Mouse (Mus musculus) gastrocnemius, postnatal 4 days (tissue): Measurements from ENCODE around the gene Nup88. TPM values are rescaled to one million over a fixed set of nuclear protein-coding genes. Genes with fewer than 3 reads are reported as not detected.

Experiments
- DNase-seq, 2 experiments: peaks; one replicate each; pipeline ENCODE4 v3.0.0; 2021 to 2022; ENCODE audit warnings: low spot score in 2 of 2, mixed read lengths in 2 of 2
- long read RNA-seq, 2 experiments: library from polyadenylated mRNA; stranded (forward); transcript quantifications; one replicate each; pipeline ENCODE4 v2.0.0; 2021
- total RNA-seq, 2 experiments: library from RNA; stranded (reverse); gene quantifications; 2 replicates each; pipeline ENCODE4 v1.2.3; 2021

The Nup88 gene
- total RNA-seq, result 10 to 100 TPM; 65.5 to 79.2 TPM
- long read RNA-seq, experiment 1, transcript Nup88-203 (17 exons, 2,453 nt), result minor isoform, 31 of 90 reads
- long read RNA-seq, experiment 1, transcript Nup88-202 (17 exons, 2,389 nt), result major isoform, 42 of 90 reads
- long read RNA-seq, experiment 1, partial matches to known transcripts, result 4 of 90 reads
- long read RNA-seq, experiment 1, other reads (novel, unspliced or antisense), result 12 of 90 reads
- long read RNA-seq, experiment 2, transcript Nup88-203 (17 exons, 2,453 nt), result minor isoform, 34 of 108 reads
- long read RNA-seq, experiment 2, transcript Nup88-202 (17 exons, 2,389 nt), result major isoform, 50 of 108 reads
- long read RNA-seq, experiment 2, partial matches to known transcripts, result 8 of 108 reads
- long read RNA-seq, experiment 2, other reads (novel, unspliced or antisense), result 16 of 108 reads

GRCm38 (mm10) chr11:70969821-70970559 lies at the start of gene Nup88, which contains the start of gene Rpain:
TSS of gene Nup88 (minus strand) at chr11:70969973.
TSS of gene Rpain (plus strand) at chr11:70970213.
- DNase-seq, result peak; percentile 80 to 91

- DNase-seq, result no peak
Measured at GRCm38 (mm10) chr11:71018416-71019200, 48.8 kb upstream of the Nup88 start.

DNA sequence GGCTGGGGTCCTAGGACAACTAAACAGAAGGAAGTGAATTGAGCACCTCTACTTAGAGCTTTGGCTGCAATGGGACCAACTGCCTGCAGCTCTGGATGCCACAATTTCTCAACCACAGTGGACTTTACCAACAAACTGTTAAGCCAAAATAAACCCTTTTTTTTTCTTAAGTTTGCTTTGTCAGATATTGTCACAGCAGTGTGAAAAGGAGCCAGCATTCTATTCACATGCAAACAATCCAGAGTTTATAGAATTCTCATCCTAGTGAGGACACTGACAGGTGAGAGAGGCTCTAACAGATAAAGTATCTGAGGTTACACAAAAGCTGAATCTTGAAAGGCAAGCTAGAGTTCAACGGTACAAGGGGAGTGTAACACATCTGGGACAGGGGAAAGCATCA lies 47.3 kb upstream of the Nup88 start:
- no peak for DNase-seq

DNA sequence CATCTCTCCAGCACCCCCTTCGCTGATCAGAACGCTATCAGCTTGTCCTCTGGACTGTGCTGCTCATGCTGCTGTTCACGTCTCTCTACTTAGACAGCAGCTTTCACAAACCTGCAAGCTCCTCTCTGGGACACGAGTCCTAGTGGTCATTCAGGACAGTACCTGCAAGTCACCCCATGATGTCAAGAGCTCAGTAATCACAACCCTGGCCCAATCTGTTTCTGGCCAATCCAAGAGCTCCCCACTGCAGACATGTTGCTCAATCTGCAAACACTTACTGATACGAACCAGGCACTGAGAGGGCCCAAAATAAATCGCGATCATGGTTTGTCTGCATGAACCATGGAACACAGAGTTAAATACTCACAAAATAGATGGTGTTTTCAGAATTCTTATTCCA lies 43.0 kb upstream of the Nup88 start:
- DNase-seq, result no peak

DNA sequence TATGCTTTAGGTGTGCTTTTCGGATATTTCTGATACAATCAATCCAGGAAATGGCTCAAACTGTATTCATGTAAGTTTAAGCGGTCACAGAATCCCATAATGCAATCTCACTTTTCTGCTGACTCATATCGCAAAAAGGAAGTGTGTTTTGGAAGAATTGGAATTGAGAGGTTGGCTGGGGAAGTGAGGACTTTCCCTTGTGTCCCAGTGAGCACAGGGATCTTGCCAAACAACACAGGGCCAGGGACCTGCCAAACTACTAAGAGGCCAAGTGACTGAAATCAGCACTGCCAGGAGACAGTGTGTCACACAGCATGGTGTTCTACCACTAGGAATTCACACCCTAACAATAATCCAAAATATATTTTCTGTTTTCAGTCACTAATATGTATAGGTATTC lies 38.5 kb upstream of the Nup88 start:
- no peak for DNase-seq

DNA sequence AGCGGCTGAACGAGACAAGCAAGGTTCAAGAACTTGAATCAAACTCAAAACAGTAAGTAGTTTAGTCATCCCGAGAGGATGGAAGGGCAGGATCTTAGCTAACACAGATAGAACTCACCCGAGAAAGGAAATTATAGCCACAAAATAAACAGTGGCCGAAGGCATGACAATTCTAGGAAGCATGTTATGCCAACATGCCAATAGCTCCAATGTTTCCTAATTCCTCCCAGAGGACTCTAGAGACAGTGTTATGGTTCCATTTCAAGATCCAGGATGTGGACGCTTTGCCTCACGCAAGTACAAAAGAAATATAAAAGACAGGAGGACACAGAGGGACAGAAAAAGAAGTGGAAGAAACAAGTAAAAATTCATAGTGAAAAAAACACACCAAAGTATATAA lies 38.1 kb upstream of the Nup88 start:
- DNase-seq, result no peak

DNA sequence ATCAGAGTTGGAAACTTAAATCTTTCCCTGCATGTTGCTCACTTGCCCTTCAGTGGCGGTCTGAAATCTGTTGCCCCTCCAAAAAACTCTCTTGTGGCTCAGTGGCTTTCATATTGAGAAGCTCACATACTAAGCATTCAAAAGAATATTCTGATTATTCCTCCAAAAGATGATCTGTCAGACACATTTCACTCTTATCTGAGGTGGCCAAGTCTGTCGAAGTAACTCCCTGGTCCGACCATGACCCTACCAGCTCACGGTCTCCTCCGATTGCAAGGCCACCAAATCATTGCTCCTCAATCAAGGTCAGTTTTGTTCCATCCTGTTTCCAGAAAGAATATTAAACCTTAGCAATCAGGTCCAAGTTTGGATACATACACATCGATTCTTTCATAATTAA lies 37.3 kb upstream of the Nup88 start:
- no peak for DNase-seq

DNA sequence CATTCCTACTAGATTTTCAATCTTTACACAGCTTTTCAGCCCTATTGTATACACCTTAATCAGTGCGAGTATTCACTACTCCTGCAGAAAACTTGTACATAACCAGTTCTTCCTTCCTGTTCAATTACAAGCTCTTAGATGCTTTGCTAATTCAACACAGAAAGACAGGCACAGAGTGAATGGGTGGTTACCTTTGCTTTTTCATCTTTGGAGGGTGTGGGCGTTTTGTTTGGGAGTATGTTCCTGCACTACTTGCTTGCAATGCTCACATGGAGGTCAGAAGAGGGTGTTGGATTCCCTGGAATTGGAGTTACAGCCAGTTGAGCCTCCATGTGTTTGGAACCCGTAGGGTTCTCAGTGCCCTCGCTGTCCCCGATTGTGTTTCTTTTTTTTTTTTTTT lies 35.3 kb upstream of the Nup88 start:
- DNase-seq, result no peak

GRCm38 (mm10) chr11:71004316-71004773 lies 34.6 kb upstream of the Nup88 start, which contains the start of gene Dhx33:
TSS of gene Dhx33 (minus strand) at chr11:71004437.
- peak; percentile 87 to 96 for DNase-seq

DNA sequence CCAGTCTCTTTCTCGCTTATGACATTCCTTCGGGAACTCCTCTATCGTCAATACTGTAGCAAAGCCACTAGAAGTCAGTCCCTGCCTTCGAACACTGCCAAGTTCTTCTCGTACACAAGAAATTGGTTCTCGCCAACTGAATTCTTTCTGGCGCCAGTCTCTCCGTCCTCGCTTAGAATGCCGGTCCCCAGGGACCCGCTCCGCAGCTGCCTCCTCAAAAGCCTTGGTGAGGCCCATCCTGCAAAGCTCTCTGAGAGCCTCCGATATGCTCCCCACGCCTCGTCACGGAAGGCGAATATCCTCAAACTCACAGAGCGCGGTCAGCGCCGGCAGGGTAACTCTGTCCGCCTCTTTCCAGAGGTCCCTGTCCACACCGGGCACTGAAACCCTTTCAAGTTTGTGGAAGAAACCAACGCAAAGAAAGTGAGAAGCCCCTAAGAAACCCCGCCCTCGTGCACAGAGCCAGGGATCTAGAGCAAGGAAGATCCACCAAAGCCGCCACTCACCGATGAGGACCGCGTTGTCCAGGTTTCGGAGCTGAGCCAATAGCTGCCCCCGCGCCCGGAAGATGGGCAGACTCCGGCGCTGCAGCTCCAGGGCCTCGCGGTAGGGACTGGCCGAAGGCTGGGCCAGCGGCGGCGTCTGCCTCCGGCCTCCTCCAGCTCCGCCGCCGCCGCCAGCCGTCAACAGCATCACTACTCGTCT lies 34.0 kb upstream of the Nup88 start:
- DNase-seq, result peak in 1 of 2 experiments; percentile 49

- DNase-seq, result no peak
Measured at GRCm38 (mm10) chr11:71001167-71001566, 31.4 kb upstream of the Nup88 start.

GRCm38 (mm10) chr11:70982557-70983228 lies 12.9 kb upstream of the Nup88 start, which contains the start of gene C1qbp:
TSS of gene C1qbp (minus strand) at chr11:70983026.
- DNase-seq, result peak; percentile 97

- no peak for DNase-seq
Measured at GRCm38 (mm10) chr11:70982030-70982429, 12.3 kb upstream of the Nup88 start.

DNA sequence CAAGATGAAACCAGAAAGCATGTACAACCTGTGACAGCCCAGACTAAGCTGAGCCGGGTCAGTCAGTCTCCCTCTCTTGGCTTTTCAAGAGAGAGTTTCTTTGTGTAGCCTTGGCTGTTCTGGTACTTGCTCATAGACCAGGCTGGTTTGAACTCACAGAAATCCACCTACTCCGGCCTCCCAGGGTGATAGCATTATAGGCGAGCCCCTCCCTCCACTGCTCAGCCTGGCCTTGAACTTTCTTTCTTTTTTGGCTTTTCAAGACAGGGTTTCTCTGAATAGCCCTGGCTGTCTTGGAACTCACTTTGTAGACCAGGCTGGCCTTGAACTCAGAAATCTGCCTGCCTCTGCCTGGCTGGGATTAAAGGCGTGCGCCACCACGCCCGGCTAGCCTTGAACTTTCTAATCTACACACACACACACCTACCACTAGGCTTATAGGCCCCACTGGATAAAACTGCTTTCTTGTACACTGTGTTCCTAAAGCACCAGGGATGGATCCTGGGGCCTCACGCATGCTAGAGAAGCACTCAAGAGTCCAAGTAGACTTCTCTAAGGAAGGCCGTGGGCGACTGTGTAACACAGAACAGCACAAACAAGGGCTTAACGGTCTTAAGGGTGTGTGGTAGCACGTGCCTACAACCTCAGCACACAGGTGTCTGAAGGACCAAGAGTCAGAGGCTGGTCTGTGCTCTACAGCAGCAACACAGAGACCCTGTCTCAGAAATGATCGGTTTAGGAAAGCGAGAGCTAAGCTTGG lies 11.2 kb upstream of the Nup88 start:
- DNase-seq, result no peak

GRCm38 (mm10) chr11:70980232-70980631 lies 10.5 kb upstream of the Nup88 start:
- no peak for DNase-seq

- DNase-seq, result no peak
Measured at GRCm38 (mm10) chr11:70977293-70977692, 7.5 kb upstream of the Nup88 start.

GRCm38 (mm10) chr11:70975193-70975592 lies 5.4 kb upstream of the Nup88 start:
- no peak for DNase-seq

GRCm38 (mm10) chr11:70973947-70974346 lies 4.2 kb upstream of the Nup88 start:
- no peak for DNase-seq

DNA sequence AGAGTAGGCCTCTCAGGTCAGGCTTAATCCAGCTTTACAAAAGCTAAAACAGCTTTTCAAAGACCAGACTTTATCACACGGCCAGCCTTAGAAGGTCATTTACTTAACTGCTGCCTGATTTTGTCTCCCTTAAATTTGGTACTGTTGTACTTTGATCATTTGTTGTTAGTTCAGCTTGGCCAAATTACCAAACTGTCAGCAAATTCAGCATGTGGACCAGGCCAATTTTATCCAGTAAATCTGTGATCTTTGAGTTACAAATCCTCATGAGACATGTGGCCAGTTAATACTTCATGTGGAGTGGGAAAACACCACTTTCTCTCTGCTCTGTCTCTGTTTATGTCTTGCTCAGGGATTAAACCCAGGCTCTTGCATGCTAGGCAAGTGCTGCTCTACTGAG lies 2.8 kb upstream of the Nup88 start:
- DNase-seq, result no peak
